Mouse (Mus musculus): ENCODE data around the gene Zbtb17. TPM values are rescaled to one million over a fixed set of nuclear protein-coding genes. Genes with fewer than 3 reads are reported as not detected.

Gene Zbtb17
- polyA plus RNA-seq, 1 experiment = 24.1 TPM

DNA sequence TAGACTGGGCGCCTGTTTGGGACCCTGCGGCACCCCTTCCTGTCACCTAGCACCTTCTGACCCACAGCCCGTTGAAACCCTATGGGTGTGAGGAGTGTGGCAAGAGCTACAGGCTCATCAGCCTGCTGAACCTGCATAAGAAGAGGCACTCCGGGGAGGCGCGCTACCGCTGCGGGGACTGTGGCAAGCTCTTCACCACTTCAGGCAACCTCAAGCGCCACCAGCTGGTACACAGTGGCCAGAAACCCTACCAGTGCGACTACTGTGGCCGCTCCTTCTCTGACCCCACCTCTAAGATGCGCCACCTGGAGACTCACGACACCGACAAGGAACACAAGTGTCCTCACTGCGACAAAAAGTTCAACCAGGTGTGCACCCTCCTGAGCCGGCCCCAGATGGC lies 20.3 kb downstream of the Zbtb17 start:
- TF ChIP-seq CTCF (IDR thresholded peaks at IDR 0.05; ENCODE audit: control insufficient read depth, insufficient read depth, low read length) (no peak), POLR2A (IDR thresholded peaks at IDR 0.05; ENCODE audit: borderline replicate concordance, control insufficient read depth, low read depth, low read length) (no peak)
- WGBS = 91% methylated on average over 16 of the region's 16 CpGs
- Histone ChIP-seq H3K27ac (ENCODE audit: control insufficient read depth, insufficient read depth, low read depth, low read length, poor library complexity) (no peak overlapping the region), H3K4me1 (ENCODE audit: control insufficient read depth, insufficient read depth, low read length) (no peaks in the 10 kb centered on the region), H3K4me3 (replicated peaks; ENCODE audit: control insufficient read depth, low read depth, low read length) (no peak overlapping the region)

DNA sequence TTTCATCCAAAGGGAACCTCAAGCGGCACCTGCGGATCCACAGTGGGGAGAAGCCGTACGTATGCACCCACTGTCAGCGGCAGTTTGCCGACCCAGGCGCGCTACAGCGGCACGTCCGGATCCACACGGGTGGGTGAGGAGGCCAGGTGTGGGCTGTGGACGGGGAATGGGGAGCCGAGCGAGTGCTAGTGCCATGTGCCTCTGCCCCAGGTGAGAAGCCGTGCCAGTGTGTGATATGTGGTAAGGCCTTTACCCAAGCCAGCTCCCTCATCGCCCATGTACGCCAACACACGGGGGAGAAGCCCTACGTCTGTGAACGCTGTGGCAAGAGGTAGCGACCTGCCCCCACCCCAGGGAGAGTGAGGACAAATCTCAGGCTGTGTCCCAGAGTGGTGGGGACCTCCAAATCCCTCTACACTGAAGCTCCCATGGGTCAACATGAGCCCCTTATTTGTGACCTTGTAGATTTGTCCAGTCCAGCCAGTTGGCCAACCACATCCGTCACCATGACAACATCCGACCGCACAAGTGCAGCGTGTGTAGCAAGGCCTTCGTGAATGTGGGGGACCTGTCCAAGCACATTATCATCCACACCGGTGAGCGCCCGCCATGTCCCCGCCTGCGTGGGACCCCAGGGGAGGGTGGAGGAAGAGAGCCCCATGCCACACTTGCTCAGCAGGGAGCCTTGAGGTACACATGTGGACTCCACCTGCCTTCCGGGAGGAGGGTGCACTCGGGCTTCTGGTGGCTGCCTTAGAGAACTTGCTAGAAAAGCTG lies 21.2 kb downstream of the Zbtb17 start:
- TF ChIP-seq CTCF (IDR thresholded peaks at IDR 0.05; ENCODE audit: control insufficient read depth, insufficient read depth, low read length) = no peak
- TF ChIP-seq POLR2A (IDR thresholded peaks at IDR 0.05; ENCODE audit: borderline replicate concordance, control insufficient read depth, low read depth, low read length) = no peak
- Histone ChIP-seq H3K4me1 (ENCODE audit: control insufficient read depth, insufficient read depth, low read length) (no peaks in the 10 kb centered on the region), H3K27ac (ENCODE audit: control insufficient read depth, insufficient read depth, low read depth, low read length, poor library complexity) (no peak overlapping the region), H3K4me3 (replicated peaks; ENCODE audit: control insufficient read depth, low read depth, low read length) (no peak overlapping the region)
- WGBS = 94% methylated on average over 34 of the region's 34 CpGs

DNA sequence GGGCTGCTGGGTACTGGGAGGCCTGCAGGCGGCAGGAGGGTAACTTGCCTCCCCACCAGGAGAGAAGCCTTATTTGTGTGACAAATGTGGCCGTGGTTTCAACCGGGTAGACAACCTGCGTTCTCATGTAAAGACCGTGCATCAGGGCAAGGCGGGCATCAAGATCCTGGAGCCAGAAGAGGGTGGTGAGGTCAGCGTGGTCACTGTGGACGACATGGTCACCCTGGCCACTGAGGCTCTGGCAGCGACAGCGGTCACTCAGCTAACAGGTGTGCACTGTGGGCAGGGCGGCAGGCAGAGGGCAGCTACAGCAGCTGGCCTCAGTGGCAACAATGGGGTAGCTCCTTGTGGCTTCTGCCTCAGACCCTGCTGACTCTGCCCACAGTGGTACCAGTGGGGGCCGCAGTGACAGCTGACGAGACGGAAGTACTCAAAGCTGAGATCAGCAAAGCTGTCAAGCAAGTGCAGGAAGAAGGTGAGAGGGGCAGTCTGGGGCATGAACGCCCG lies 21.9 kb downstream of the Zbtb17 start:
- 86% methylated on average over 16 of the region's 16 CpGs for WGBS
- H3K4me3 ChIP-seq (replicated peaks; ENCODE audit: control insufficient read depth, low read depth, low read length) = no peak overlapping the region
- H3K27ac ChIP-seq (ENCODE audit: control insufficient read depth, insufficient read depth, low read depth, low read length, poor library complexity) = no peak overlapping the region; the same call in 1 of the 2 replicates
- TF ChIP-seq CTCF (IDR thresholded peaks at IDR 0.05; ENCODE audit: control insufficient read depth, insufficient read depth, low read length) (no peak), POLR2A (IDR thresholded peaks at IDR 0.05; ENCODE audit: borderline replicate concordance, control insufficient read depth, low read depth, low read length) (no peak)
- no peaks in the 10 kb centered on the region for H3K4me1 ChIP-seq (ENCODE audit: control insufficient read depth, insufficient read depth, low read length)

DNA sequence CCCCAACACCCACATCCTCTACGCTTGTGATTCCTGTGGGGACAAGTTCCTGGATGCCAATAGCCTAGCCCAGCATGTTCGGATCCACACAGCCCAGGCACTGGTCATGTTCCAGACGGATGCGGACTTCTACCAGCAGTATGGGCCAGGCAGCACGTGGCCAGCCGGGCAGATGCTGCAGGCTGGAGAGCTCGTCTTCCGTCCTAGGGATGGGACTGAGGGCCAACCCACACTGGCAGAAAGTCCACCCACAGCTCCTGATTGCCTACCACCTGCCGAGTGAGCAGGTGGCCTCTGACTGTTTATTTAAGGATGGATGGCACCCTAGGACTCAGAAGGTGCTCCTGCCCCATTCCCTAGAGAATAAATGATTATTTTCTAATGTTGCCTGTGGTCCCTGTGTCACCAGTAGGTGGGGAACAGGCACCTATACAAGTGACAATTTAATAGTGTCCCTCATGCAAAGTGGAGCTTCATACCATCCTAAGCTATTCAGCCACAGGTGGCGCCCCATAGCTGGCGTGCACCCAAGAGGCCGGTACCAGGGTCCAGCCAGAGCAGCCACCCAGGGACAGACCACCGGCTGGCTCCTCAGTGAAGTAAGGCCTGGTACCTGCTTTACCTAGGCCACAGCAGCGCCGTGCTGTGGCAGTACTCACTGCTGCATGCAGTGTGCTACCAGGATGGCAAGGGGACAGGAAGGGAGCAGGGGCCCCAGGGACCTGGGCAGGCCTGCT lies 22.6 kb downstream of the Zbtb17 start:
- Histone ChIP-seq H3K4me1 (ENCODE audit: control insufficient read depth, insufficient read depth, low read length) (no peaks in the 10 kb centered on the region), H3K27ac (ENCODE audit: control insufficient read depth, insufficient read depth, low read depth, low read length, poor library complexity) (no peak overlapping the region), H3K4me3 (replicated peaks; ENCODE audit: control insufficient read depth, low read depth, low read length) (no peak overlapping the region)
- TF ChIP-seq CTCF (IDR thresholded peaks at IDR 0.05; ENCODE audit: control insufficient read depth, insufficient read depth, low read length) = no peak
- no peak for TF ChIP-seq POLR2A (IDR thresholded peaks at IDR 0.05; ENCODE audit: borderline replicate concordance, control insufficient read depth, low read depth, low read length)
- WGBS = 86% methylated on average over 15 of the region's 15 CpGs

DNA sequence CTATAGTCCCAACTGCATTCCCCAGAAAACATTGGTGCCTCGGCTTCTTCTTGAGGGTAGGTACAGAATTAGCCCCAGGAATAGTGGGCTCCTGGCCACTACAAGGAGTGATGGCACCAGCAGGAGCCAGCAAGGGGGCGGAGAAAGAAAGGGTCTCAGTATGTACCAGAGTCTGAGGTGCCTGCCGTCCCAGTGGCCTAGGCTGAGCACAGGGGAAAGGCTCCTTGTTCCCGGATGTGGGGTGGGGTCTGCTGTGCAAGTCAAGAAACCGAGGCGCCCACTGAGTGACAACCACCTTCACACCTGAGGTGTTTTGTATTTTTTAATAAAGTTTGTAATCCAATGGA lies 23.1 kb downstream of the Zbtb17 start:
- Histone ChIP-seq H3K4me1 (ENCODE audit: control insufficient read depth, insufficient read depth, low read length) (no peaks in the 10 kb centered on the region), H3K4me3 (replicated peaks; ENCODE audit: control insufficient read depth, low read depth, low read length) (no peak overlapping the region), H3K27ac (ENCODE audit: control insufficient read depth, insufficient read depth, low read depth, low read length, poor library complexity) (no peak overlapping the region)
- WGBS = 90% methylated on average over 6 of the region's 6 CpGs
- TF ChIP-seq CTCF (IDR thresholded peaks at IDR 0.05; ENCODE audit: control insufficient read depth, insufficient read depth, low read length) (no peak), POLR2A (IDR thresholded peaks at IDR 0.05; ENCODE audit: borderline replicate concordance, control insufficient read depth, low read depth, low read length) (no peak)

DNA sequence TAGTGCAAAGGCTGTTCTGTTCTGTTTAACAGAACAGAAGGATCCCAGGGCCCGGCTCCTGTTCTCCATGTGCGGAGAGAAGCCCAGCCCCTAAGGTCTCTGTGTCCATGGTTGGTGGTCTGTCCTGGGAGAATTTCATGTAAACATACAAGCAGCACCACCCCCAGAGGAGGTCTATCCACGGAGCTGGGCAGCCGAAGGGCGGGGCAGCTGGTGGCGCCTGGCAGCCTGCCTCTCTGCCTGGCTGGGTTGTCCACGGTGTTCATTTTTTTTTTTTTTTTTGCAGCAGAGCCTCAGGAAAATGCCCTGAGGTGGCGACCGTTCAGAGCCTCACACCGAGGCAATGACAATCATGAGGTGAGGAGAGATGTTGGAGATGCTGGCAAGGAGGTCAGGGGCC lies 24.1 kb downstream of the Zbtb17 start:
- TF ChIP-seq POLR2A (IDR thresholded peaks at IDR 0.05; ENCODE audit: borderline replicate concordance, control insufficient read depth, low read depth, low read length) (no peak), CTCF (IDR thresholded peaks at IDR 0.05; ENCODE audit: control insufficient read depth, insufficient read depth, low read length) (no peak)
- WGBS = 73% methylated on average over 10 of the region's 10 CpGs
- H3K4me3 ChIP-seq (replicated peaks; ENCODE audit: control insufficient read depth, low read depth, low read length) = no peak overlapping the region

DNA sequence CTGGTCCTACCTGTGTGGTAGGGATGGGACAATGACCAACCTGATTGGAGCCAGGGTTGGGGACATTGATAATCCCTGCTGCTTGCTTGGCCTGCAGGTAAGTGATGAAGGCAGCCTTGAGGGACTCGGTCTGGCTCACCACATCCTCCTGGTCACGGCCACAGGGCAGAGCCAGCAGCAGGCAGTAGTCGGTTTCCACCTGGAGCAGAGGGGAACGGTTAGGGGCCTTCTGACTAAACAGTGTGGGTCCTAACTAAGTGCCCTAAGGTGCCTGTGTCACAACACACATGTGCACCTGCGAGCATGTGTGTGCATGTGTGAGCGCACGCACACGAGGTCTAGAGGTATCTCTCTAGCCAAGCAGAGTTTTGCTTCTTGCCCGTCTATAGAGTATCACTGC lies 24.9 kb downstream of the Zbtb17 start:
- TF ChIP-seq POLR2A (IDR thresholded peaks at IDR 0.05; ENCODE audit: borderline replicate concordance, control insufficient read depth, low read depth, low read length) (no peak), CTCF (IDR thresholded peaks at IDR 0.05; ENCODE audit: control insufficient read depth, insufficient read depth, low read length) (no peak)
- 85% methylated on average over 9 of the region's 9 CpGs for WGBS

More for the DNA sequence above, 24.1 kb downstream of the Zbtb17 start:
- Histone ChIP-seq H3K4me1 (ENCODE audit: control insufficient read depth, insufficient read depth, low read length) (no peaks in the 10 kb centered on the region), H3K27ac (ENCODE audit: control insufficient read depth, insufficient read depth, low read depth, low read length, poor library complexity) (no peak overlapping the region)

DNA sequence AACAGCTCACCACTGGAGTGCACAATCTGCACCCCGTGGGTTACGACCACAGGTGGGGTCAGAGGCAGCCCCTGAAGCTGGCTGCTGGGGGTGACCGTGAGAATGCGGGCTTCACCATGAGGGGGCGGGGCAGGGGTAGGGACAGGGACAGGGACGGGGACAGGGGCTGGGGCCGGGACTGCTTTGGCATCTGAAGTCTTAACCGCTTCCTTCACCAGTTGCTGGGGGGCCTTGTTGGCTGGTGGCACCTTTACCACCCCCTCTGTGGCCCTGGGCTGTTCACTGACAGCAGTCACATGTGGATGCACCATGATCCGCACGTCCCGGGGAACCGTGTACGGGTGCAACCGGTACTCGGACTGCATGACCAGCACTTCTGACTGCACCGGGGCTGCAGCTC lies 27.0 kb downstream of the Zbtb17 start:
- H3K4me3 ChIP-seq (replicated peaks; ENCODE audit: control insufficient read depth, low read depth, low read length) = no peak overlapping the region
- TF ChIP-seq CTCF (IDR thresholded peaks at IDR 0.05; ENCODE audit: control insufficient read depth, insufficient read depth, low read length) = no peak
- no peak for TF ChIP-seq POLR2A (IDR thresholded peaks at IDR 0.05; ENCODE audit: borderline replicate concordance, control insufficient read depth, low read depth, low read length)
- no peak overlapping the region for H3K27ac ChIP-seq (ENCODE audit: control insufficient read depth, insufficient read depth, low read depth, low read length, poor library complexity)
- WGBS = 96% methylated on average over 16 of the region's 16 CpGs
- H3K4me1 ChIP-seq (ENCODE audit: control insufficient read depth, insufficient read depth, low read length) = no peaks in the 10 kb centered on the region

More for the DNA sequence above, 24.9 kb downstream of the Zbtb17 start:
- H3K4me3 ChIP-seq (replicated peaks; ENCODE audit: control insufficient read depth, low read depth, low read length) = no peak overlapping the region
- H3K4me1 ChIP-seq (ENCODE audit: control insufficient read depth, insufficient read depth, low read length) = no peaks in the 10 kb centered on the region
- H3K27ac ChIP-seq (ENCODE audit: control insufficient read depth, insufficient read depth, low read depth, low read length, poor library complexity) = no peak overlapping the region
